Mouse (Mus musculus): ENCODE data around the gene Pold3.

- no peak for TF ChIP-seq POLR2A (IDR thresholded peaks at IDR 0.05; ENCODE audit: borderline replicate concordance, insufficient read depth, low read length)
- no peak for TF ChIP-seq CTCF (IDR thresholded peaks at IDR 0.05; ENCODE audit: borderline replicate concordance, insufficient read depth, low read depth, low read length)
These were observed 27.2 kb upstream of the Pold3 start for GRCm38 (mm10) chr7:100148586-100148985.
